25 mouse cellular contexts compared by ENCODE assay signal in genomic region chr4:100915093-100915492, GRCm38 (mm10).
DNase-seq lines count a peak whose midpoint lies in the region; ATAC-seq and TF ChIP-seq lines count a peak whose summit lies in the region.
"Had no signal": no experiment of that assay in that cellular context is flagged by ENCODE, and none has a peak within 500 bp of the region (broad histone marks: within the 10 kb centered on the region; RNA-seq: fewer than 3 reads in every experiment).

No protein-coding gene starts in this region.

- DNase-seq in embryonic facial prominence, embryonic 14.5 days (ENCODE audit: low spot score) = no peak
- DNase-seq in embryonic facial prominence, embryonic 10.5 days (ENCODE audit: low spot score) = no peak
- no peak for DNase-seq in heart, adult 11 months
- DNase-seq in heart, adult 9 months (ENCODE audit: low spot score in 2 of 2) = no peak
- peak; percentile 2 for DNase-seq in liver, adult 2 months (ENCODE audit: extremely low read depth, low read depth, low spot score)
- no peak for DNase-seq in liver
- DNase-seq: adrenal gland, adult 8-10 months; adrenal gland, postnatal 25 days; cerebellum, adult 11-12 months; cerebellum, adult 8-10 months; cerebellum, postnatal 36 days; embryo, embryonic 11 days; forebrain, postnatal 0 days; gastrocnemius, adult 2 months; gastrocnemius, postnatal 14 days; kidney, adult 11 months; kidney, adult 8-10 months had no signal

- no peak overlapping the region for H3K27ac ChIP-seq in embryonic facial prominence, embryonic 14.5 days (replicated peaks; ENCODE audit: low read depth, low read length)
- H3K27ac ChIP-seq in embryonic facial prominence, embryonic 10.5 days (replicated peaks) = no peak overlapping the region
- H3K27ac ChIP-seq in heart, embryonic 12.5 days (ENCODE audit: poor library complexity, severe bottlenecking) = peak overlapping the region; percentile 83
- H3K27ac ChIP-seq in heart, embryonic 15.5 days = peak overlapping the region; percentile 89
- no peak overlapping the region for H3K27ac ChIP-seq in liver, adult 2 months (replicated peaks; ENCODE audit: insufficient read depth, low read depth, low read length)
- H3K27ac ChIP-seq: embryonic facial prominence, embryonic 15.5 days; gastrocnemius, adult 2 months; hindbrain, embryonic 10.5 days; hindbrain, embryonic 13.5 days; intestine, embryonic 15.5 days had no signal

- no peak for TF ChIP-seq CTCF in liver, adult 2 months (IDR thresholded peaks at IDR 0.05; ENCODE audit: low read depth, low read length)

- WGBS in embryonic facial prominence, embryonic 14.5 days = 82% methylated on average over 2 of the region's 2 CpGs
- 91% methylated on average over 2 of the region's 2 CpGs for WGBS in embryonic facial prominence, embryonic 10.5 days
- 23% methylated on average over 2 of the region's 2 CpGs for WGBS in heart, embryonic 12.5 days
- 24% methylated on average over 2 of the region's 2 CpGs for WGBS in heart, embryonic 15.5 days
- 84% methylated on average over 2 of the region's 2 CpGs for WGBS in liver, adult 2 months

- no peak overlapping the region for H3K4me3 ChIP-seq in embryonic facial prominence, embryonic 14.5 days (ENCODE audit: low read depth, low read length)
- no peak overlapping the region for H3K4me3 ChIP-seq in embryonic facial prominence, embryonic 10.5 days
- no peak overlapping the region for H3K4me3 ChIP-seq in heart, embryonic 12.5 days
- H3K4me3 ChIP-seq in heart, embryonic 15.5 days = no peak overlapping the region
- H3K4me3 ChIP-seq in liver, adult 2 months (ENCODE audit: insufficient read depth, low read depth, low read length) = no peak overlapping the region
- H3K4me3 ChIP-seq: embryonic facial prominence, embryonic 15.5 days; gastrocnemius, adult 2 months; hindbrain, embryonic 10.5 days; hindbrain, embryonic 13.5 days; intestine, embryonic 15.5 days had no signal

- no peaks in the 10 kb centered on the region for H3K79me2 ChIP-seq in liver, adult 2 months (ENCODE audit: control insufficient read depth, insufficient read depth, low read length)

- no peaks in the 10 kb centered on the region for H3K27me3 ChIP-seq in embryonic facial prominence, embryonic 14.5 days (replicated peaks; ENCODE audit: control insufficient read depth, insufficient read depth, low read length)
- H3K27me3 ChIP-seq in embryonic facial prominence, embryonic 10.5 days (replicated peaks; ENCODE audit: low read depth, poor library complexity, severe bottlenecking) = no peaks in the 10 kb centered on the region
- no peaks in the 10 kb centered on the region for H3K27me3 ChIP-seq in heart, embryonic 12.5 days (replicated peaks)
- no peaks in the 10 kb centered on the region for H3K27me3 ChIP-seq in heart, embryonic 15.5 days
- H3K27me3 ChIP-seq in liver, adult 2 months (ENCODE audit: control insufficient read depth, insufficient read depth, low read length) = no peaks in the 10 kb centered on the region
- H3K27me3 ChIP-seq: embryonic facial prominence, embryonic 15.5 days; hindbrain, embryonic 13.5 days; intestine, embryonic 15.5 days had no signal

- ATAC-seq in embryonic facial prominence, embryonic 14.5 days (ENCODE audit: low read depth) = 0 out of 2 replicates have a peak, but pooled peaks have one; percentile 41
- peak; percentile 42; the same call in 1 of the 2 replicates for ATAC-seq in heart, embryonic 12.5 days (ENCODE audit: insufficient number of reproducible peaks, low FRiP score)
- peak; percentile 76 for ATAC-seq in heart, embryonic 15.5 days (replicated peaks; ENCODE audit: insufficient number of reproducible peaks, insufficient read depth, low FRiP score, low read depth)
- ATAC-seq: activated CD4-positive, CD25-positive, alpha-beta regulatory T cell, adult 4 months; hindbrain, embryonic 16.5 days; intestine, embryonic 15.5 days had no signal

- no peaks in the 10 kb centered on the region for H3K9me3 ChIP-seq in embryonic facial prominence, embryonic 14.5 days (ENCODE audit: control insufficient read depth, low read length)
- no peaks in the 10 kb centered on the region for H3K9me3 ChIP-seq in embryonic facial prominence, embryonic 10.5 days
- H3K9me3 ChIP-seq in heart, embryonic 12.5 days (replicated peaks) = no peaks in the 10 kb centered on the region
- H3K9me3 ChIP-seq in heart, embryonic 15.5 days (replicated peaks) = no peaks in the 10 kb centered on the region
- H3K9me3 ChIP-seq: embryonic facial prominence, embryonic 15.5 days; hindbrain, embryonic 10.5 days; hindbrain, embryonic 13.5 days; intestine, embryonic 15.5 days had no signal

- peaks cover 20% of the 10 kb centered on the region for H3K36me3 ChIP-seq in embryonic facial prominence, embryonic 14.5 days (ENCODE audit: control insufficient read depth, insufficient read depth, low read length)
- H3K36me3 ChIP-seq in embryonic facial prominence, embryonic 10.5 days (replicated peaks) = peaks cover 30% of the 10 kb centered on the region
- H3K36me3 ChIP-seq in heart, embryonic 12.5 days = peaks cover 15% of the 10 kb centered on the region; the same call in 1 of the 2 replicates
- peaks cover 9% of the 10 kb centered on the region for H3K36me3 ChIP-seq in heart, embryonic 15.5 days
- no peaks in the 10 kb centered on the region for H3K36me3 ChIP-seq in liver, adult 2 months (ENCODE audit: control insufficient read depth, insufficient read depth, low read length)
- H3K36me3 ChIP-seq: intestine, embryonic 15.5 days had no signal

- H3K4me2 ChIP-seq in embryonic facial prominence, embryonic 14.5 days (ENCODE audit: low read depth, low read length) = no peak overlapping the region
- no peak overlapping the region for H3K4me2 ChIP-seq in heart, embryonic 12.5 days
- H3K4me2 ChIP-seq in heart, embryonic 15.5 days = peak overlapping the region; percentile 29
- H3K4me2 ChIP-seq: embryonic facial prominence, embryonic 15.5 days; hindbrain, embryonic 13.5 days; intestine, embryonic 15.5 days had no signal

- no peak for TF ChIP-seq POLR2A in liver, adult 2 months (IDR thresholded peaks at IDR 0.05; ENCODE audit: extremely low read depth, insufficient read depth, low read length)

- H3K4me1 ChIP-seq in embryonic facial prominence, embryonic 14.5 days (ENCODE audit: control insufficient read depth, insufficient read depth, low read length) = peaks cover 16% of the 10 kb centered on the region
- peaks cover 33% of the 10 kb centered on the region for H3K4me1 ChIP-seq in embryonic facial prominence, embryonic 10.5 days
- peaks cover 44% of the 10 kb centered on the region for H3K4me1 ChIP-seq in heart, embryonic 12.5 days (replicated peaks)
- peaks cover 27% of the 10 kb centered on the region for H3K4me1 ChIP-seq in heart, embryonic 15.5 days (replicated peaks)
- peaks cover 2% of the 10 kb centered on the region; the same call in 1 of the 2 replicates for H3K4me1 ChIP-seq in liver, adult 2 months (ENCODE audit: control insufficient read depth, insufficient read depth, low read length)

- H3K9ac ChIP-seq in embryonic facial prominence, embryonic 14.5 days (ENCODE audit: low read depth, low read length) = no peak overlapping the region
- no peak overlapping the region for H3K9ac ChIP-seq in heart, embryonic 12.5 days
- H3K9ac ChIP-seq in heart, embryonic 15.5 days = no peak overlapping the region
- H3K9ac ChIP-seq in liver, adult 2 months (ENCODE audit: low read depth, low read length) = no peak overlapping the region
- H3K9ac ChIP-seq: embryonic facial prominence, embryonic 15.5 days; forebrain, postnatal 0 days; hindbrain, embryonic 13.5 days; intestine, embryonic 15.5 days had no signal

Comparison
In these comparisons a context has a peak if more than half of its experiments do, and no peak if none do; other contexts are left out.
1. H3K27ac ChIP-seq: peak in heart, embryonic 12.5 days (single experiment) and heart, embryonic 15.5 days (single experiment); none in embryonic facial prominence, embryonic 14.5 days (single experiment), embryonic facial prominence, embryonic 10.5 days (single experiment) and liver, adult 2 months (single experiment).
2. Peak in every context shown above with its lines, with median percentiles within 50 percentile points of each other: ATAC-seq.